Mouse (Mus musculus) erythroblast, embryonic 14.5 days (primary cell): ENCODE results near the gene Olfr1412.

ENCODE experiments used
- GATA1 ChIP-seq: IDR thresholded peaks from 2 replicates; pipeline ENCODE4 v1.6.1; 2012; ENCODE audit warnings: low read length, inconsistent platforms, mixed read lengths
- TAL1 ChIP-seq: IDR thresholded peaks from 3 replicates; pipeline ENCODE4 v1.6.1; 2012; ENCODE audit warnings: low read length, inconsistent platforms, mixed read lengths

GRCm38 (mm10) chr1:92611008-92611407 lies 25.4 kb downstream of the Olfr1412 start:
- TF ChIP-seq GATA1 = no peak
- no peak for TF ChIP-seq TAL1
